Mouse (Mus musculus) embryonic facial prominence, embryonic 14.5 days (tissue): ENCODE measurements around the gene Vmn1r63. TPM values are rescaled to one million over a fixed set of nuclear protein-coding genes. Genes with fewer than 3 reads are reported as not detected.
"Not testable (repeated sequence)": the region's sequence is repeated elsewhere in the genome, so short reads cannot be mapped to it uniquely, and the experiment has no call there.

Source experiments
- ATAC-seq: fragments of 200-750 bp; cut with Nextera tagmentation; 2 replicates; pipeline ENCODE4 v1.8.0; 2017; ENCODE audit warnings: low read depth, moderate number of reproducible peaks, moderate TSS enrichment
- DNase-seq: peaks from one replicate; pipeline ENCODE4 v3.0.0-alpha.2; 2015; ENCODE audit warnings: low spot score
- H3K27ac ChIP-seq: fragments of 300-500 bp; sonication (generic); replicated peaks from 2 replicates; pipeline ENCODE4 v1.5.1; 2014; ENCODE audit warnings: low read depth, mild to moderate bottlenecking, low read length, moderate library complexity
- H3K27me3 ChIP-seq: fragments of 300-500 bp; sonication (generic); replicated peaks from 2 replicates; pipeline ENCODE4 v1.6.1; 2014; ENCODE audit warnings: low read length; ENCODE audit not compliant: control insufficient read depth, insufficient read depth
- H3K36me3 ChIP-seq: fragments of 300-500 bp; sonication (generic); 2 replicates; pipeline ENCODE4 v1.6.1; 2014; ENCODE audit warnings: low read length, mixed read lengths; ENCODE audit not compliant: control insufficient read depth, insufficient read depth
- H3K4me1 ChIP-seq: fragments of 300-500 bp; sonication (generic); 2 replicates; pipeline ENCODE4 v1.6.1; 2014; ENCODE audit warnings: antibody characterized with exemption, low read length; ENCODE audit not compliant: control insufficient read depth, insufficient read depth
- H3K4me2 ChIP-seq: fragments of 300-500 bp; sonication (generic); 2 replicates; pipeline ENCODE4 v1.6.1; 2014; ENCODE audit warnings: low read depth, mild to moderate bottlenecking, low read length, moderate library complexity, mixed read lengths
- H3K4me3 ChIP-seq: fragments of 300-500 bp; sonication (generic); 2 replicates; pipeline ENCODE4 v1.5.1; 2014; ENCODE audit warnings: low read depth, mild to moderate bottlenecking, low read length
- H3K9ac ChIP-seq: fragments of 300-500 bp; sonication (generic); 2 replicates; pipeline ENCODE4 v1.6.1; 2014; ENCODE audit warnings: low read depth, mild to moderate bottlenecking, low read length, moderate library complexity, mixed read lengths
- H3K9me3 ChIP-seq: fragments of 300-500 bp; sonication (generic); 2 replicates; pipeline ENCODE4 v1.6.1; 2016; ENCODE audit warnings: low read length; ENCODE audit not compliant: control insufficient read depth
- WGBS: fragments of 180-500 bp; shearing (Covaris S2); extraction: QIAGEN DNeasy Blood & Tissue Kit; methylation state at CpG from one replicate; pipeline ENCODE4 v1.1.7; 2014; 5-methylcytosine and 5-hydroxymethylcytosine counted together
- polyA plus RNA-seq: library from polyadenylated mRNA; unstranded; fragments of >200 nt; fragmentation: Nextera tagmentation; extraction: Ambion mirVana; gene quantifications from 2 replicates; pipeline ENCODE4 v1.2.1, GENCODE M21; 2014

Vmn1r63 gene
- polyA plus RNA-seq = not detected in 2 replicates

GRCm38 (mm10) chr7:5805345-5805744, at the start of gene Vmn1r63:
Vmn1r63 (minus strand) TSS chr7:5805445.
- not testable (repeated sequence) for H3K27ac ChIP-seq, ATAC-seq, H3K4me2 ChIP-seq, DNase-seq, H3K36me3 ChIP-seq, H3K4me1 ChIP-seq, H3K27me3 ChIP-seq, H3K4me3 ChIP-seq, H3K9me3 ChIP-seq, H3K9ac ChIP-seq
- no CpG with 5 or more reads among the region's 2 CpGs for WGBS

Other genes starting within 250 kb of the Vmn1r63 start
- gene Vmn1r61, start 192.2 kb downstream of the Vmn1r63 start, polyA plus RNA-seq = not detected in 2 replicates
- gene Vmn1r62, start 131.8 kb downstream of the Vmn1r63 start, polyA plus RNA-seq = not detected in 2 replicates
- not detected in 2 replicates for gene Vmn1r64, start 79.1 kb upstream of the Vmn1r63 start, polyA plus RNA-seq
- not detected in 2 replicates for gene Vmn1r65, start 205.6 kb upstream of the Vmn1r63 start, polyA plus RNA-seq
- gene Nlrp4c, start 239.7 kb upstream of the Vmn1r63 start, polyA plus RNA-seq = not detected in 2 replicates